Mouse (Mus musculus) stomach, postnatal 0 days (tissue): ENCODE measurements around the gene Cdc73.

Source experiments
- CTCF ChIP-seq: IDR thresholded peaks from 2 replicates; pipeline ENCODE4 v1.5.1; 2016; ENCODE audit warnings: antibody characterized with exemption, low read depth, mild to moderate bottlenecking, moderate library complexity
- EP300 ChIP-seq: optimal IDR thresholded peaks from 2 replicates; pipeline ENCODE3; 2016; ENCODE audit warnings: antibody characterized with exemption

DNA sequence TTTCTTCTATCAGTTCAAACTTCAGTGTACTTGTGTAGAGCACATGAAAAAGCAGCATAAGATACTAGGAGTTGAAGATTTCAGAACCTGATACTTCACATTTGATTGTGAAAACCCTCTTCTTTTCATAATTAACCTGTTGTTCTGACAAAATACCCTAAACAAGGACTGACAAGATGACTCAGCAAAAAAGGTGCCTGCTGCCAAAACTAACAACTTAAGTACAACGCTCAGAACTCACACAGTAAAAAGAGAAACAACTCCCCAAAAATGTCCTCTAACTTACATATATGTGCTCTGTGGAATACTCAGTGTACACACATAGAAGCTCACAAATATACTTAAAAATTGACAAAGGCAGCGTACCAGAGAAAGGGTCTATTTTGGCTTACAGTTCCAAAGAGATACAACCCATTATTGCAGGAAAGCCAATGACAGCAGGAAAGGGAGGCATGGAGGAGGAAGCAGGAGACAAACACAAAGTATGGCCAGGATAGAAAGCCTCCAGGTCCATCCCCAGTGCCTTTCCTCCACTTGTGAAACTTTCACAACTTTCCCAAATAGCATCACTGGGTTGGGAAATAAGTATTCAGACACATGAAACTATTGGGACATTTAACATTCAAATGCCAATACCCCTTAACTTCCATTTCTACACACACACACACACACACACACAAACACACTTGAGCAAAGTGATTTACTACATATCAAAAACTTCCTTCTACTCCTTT lies 69.7 kb downstream of the Cdc73 start:
- no peak for TF ChIP-seq EP300
- no peak for TF ChIP-seq CTCF
